Mouse (Mus musculus) heart, adult 2 months (tissue): ENCODE measurements around the gene Cdh8.

Source experiments
- CTCF ChIP-seq: fragments of 200-600 bp; IDR thresholded peaks from 2 replicates; pipeline ENCODE4 v1.8.1; 2022; ENCODE audit warnings: antibody characterized with exemption, mild to moderate bottlenecking, moderate library complexity
- EP300 ChIP-seq: fragments of 200-500 bp; IDR thresholded peaks from 2 replicates; pipeline ENCODE4 v1.6.1; 2011; ENCODE audit warnings: low read depth, low read length, control low read depth; ENCODE audit not compliant: insufficient read depth
- POLR2A ChIP-seq: fragments of 200-500 bp; IDR thresholded peaks from 2 replicates; pipeline ENCODE4 v1.6.1; 2011; ENCODE audit warnings: mild to moderate bottlenecking, low read depth, low read length, control low read depth; ENCODE audit not compliant: insufficient read depth

DNA sequence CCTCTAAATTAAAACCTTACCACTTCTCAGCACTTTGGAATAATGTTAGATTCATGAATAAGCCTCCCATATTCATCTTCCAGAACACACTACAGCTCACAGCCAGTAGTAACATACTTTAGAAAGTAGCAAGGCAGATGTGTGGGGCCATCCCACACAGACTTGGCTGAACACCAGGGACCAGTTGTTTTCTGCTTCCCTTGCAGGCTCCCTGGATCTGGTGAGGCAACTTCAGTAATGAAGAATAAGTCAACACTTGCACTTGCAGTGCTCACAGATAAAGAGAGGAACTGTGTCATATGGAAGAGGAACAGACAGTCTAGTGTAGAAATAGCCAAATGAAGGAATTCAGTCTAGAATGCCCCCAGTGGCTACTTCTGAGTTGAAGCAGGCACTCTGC is 232.1 kb downstream of the Cdh8 start:
- TF ChIP-seq CTCF (no peak), EP300 (no peak), POLR2A (no peak)
